ENCODE assay signal across 7 mouse cellular contexts in genomic region chr10:91167352-91167751, GRCm38 (mm10). TPM values are rescaled to one million over a fixed set of nuclear protein-coding genes. Genes with fewer than 3 reads are reported as not detected.
DNase-seq lines count a peak whose midpoint lies in the region; ATAC-seq lines count a peak whose summit lies in the region.

No protein-coding gene starts in this region.

- no peak overlapping the region for H3K27ac ChIP-seq in neural tube, embryonic 12.5 days
- H3K27ac ChIP-seq in forebrain, embryonic 13.5 days, result peak overlapping the region; percentile 48
- 0 out of 2 replicates have a peak overlapping the region, but pooled peaks have one; percentile 41 for H3K27ac ChIP-seq in limb, embryonic 12.5 days

- H3K9ac ChIP-seq in neural tube, embryonic 12.5 days, result no peak overlapping the region
- no peak overlapping the region for H3K9ac ChIP-seq in forebrain, embryonic 13.5 days
- no peak overlapping the region for H3K9ac ChIP-seq in limb, embryonic 12.5 days (replicated peaks)

- H3K4me3 ChIP-seq in neural tube, embryonic 12.5 days, result no peak overlapping the region
- H3K4me3 ChIP-seq in forebrain, embryonic 13.5 days, result peak overlapping the region; percentile 95
- H3K4me3 ChIP-seq in limb, embryonic 12.5 days (replicated peaks), result 0 out of 2 replicates have a peak overlapping the region, but pooled peaks have one; percentile 4

- H3K4me1 ChIP-seq in neural tube, embryonic 12.5 days, result peaks cover 27% of the 10 kb centered on the region
- H3K4me1 ChIP-seq in forebrain, embryonic 13.5 days, result peaks cover 44% of the 10 kb centered on the region
- H3K4me1 ChIP-seq in limb, embryonic 12.5 days (replicated peaks), result peaks cover 27% of the 10 kb centered on the region

- no peaks in the 10 kb centered on the region for H3K9me3 ChIP-seq in neural tube, embryonic 12.5 days
- H3K9me3 ChIP-seq in forebrain, embryonic 13.5 days (replicated peaks), result no peaks in the 10 kb centered on the region
- peaks cover 3% of the 10 kb centered on the region; the same call in 1 of the 2 replicates for H3K9me3 ChIP-seq in limb, embryonic 12.5 days

- H3K4me2 ChIP-seq in neural tube, embryonic 12.5 days (replicated peaks), result peak overlapping the region; percentile 74; the same call in 1 of the 2 replicates
- H3K4me2 ChIP-seq in forebrain, embryonic 13.5 days, result peak overlapping the region; percentile 76
- peak overlapping the region; percentile 66 for H3K4me2 ChIP-seq in limb, embryonic 12.5 days

- 65% methylated on average over 7 of the region's 7 CpGs for WGBS in neural tube, embryonic 12.5 days
- 56% methylated on average over 7 of the region's 7 CpGs for WGBS in forebrain, embryonic 13.5 days
- WGBS in limb, embryonic 12.5 days, result 84% methylated on average over 7 of the region's 7 CpGs

- H3K27me3 ChIP-seq in neural tube, embryonic 12.5 days (replicated peaks), result no peaks in the 10 kb centered on the region
- H3K27me3 ChIP-seq in forebrain, embryonic 13.5 days, result no peaks in the 10 kb centered on the region
- no peaks in the 10 kb centered on the region for H3K27me3 ChIP-seq in limb, embryonic 12.5 days

- DNase-seq in neural tube, embryonic 10.5 days (ENCODE audit: extremely low spot score, low spot score), result no peak
- no peak for DNase-seq in thymus, postnatal 10 days (ENCODE audit: low spot score in 2 of 2)
- no peak for DNase-seq in T-cell, adult 2 months (ENCODE audit: low spot score)
- no peak for DNase-seq in layer of hippocampus, adult 9-10 months (ENCODE audit: low spot score)

- no peak for ATAC-seq in neural tube, embryonic 12.5 days (ENCODE audit: low FRiP score, low read depth)
- ATAC-seq in forebrain, embryonic 13.5 days, result no peak
- no peak for ATAC-seq in limb, embryonic 12.5 days (ENCODE audit: insufficient number of reproducible peaks, insufficient read depth, low FRiP score, low TSS enrichment, low read depth)

- H3K36me3 ChIP-seq in neural tube, embryonic 12.5 days, result peaks cover 27% of the 10 kb centered on the region
- H3K36me3 ChIP-seq in forebrain, embryonic 13.5 days (ENCODE audit: poor library complexity, severe bottlenecking), result peaks cover 30% of the 10 kb centered on the region
- peaks cover 44% of the 10 kb centered on the region for H3K36me3 ChIP-seq in limb, embryonic 12.5 days

RNA-seq across cellular contexts. Expression of gene Tmpo, which starts 13.8 kb away (rescaled TPM):
- 269 and 292 TPM in 2 replicates for polyA plus RNA-seq in neural tube, embryonic 12.5 days (2016; fragmentation: Nextera tagmentation; extraction: Ambion mirVana)
- polyA plus RNA-seq in forebrain, embryonic 13.5 days (2015; fragmentation: Nextera tagmentation; extraction: Ambion mirVana), result 250 and 265 TPM in 2 replicates
- 436 and 444 TPM in 2 replicates for polyA plus RNA-seq in limb, embryonic 12.5 days (2016; fragmentation: Nextera tagmentation; extraction: Ambion mirVana)

RNA-seq across cellular contexts. Expression of gene Slc25a3, which starts 43.5 kb away (rescaled TPM):
- polyA plus RNA-seq in neural tube, embryonic 12.5 days (2016; fragmentation: Nextera tagmentation; extraction: Ambion mirVana), result 415 and 417 TPM in 2 replicates
- 439 and 465 TPM in 2 replicates for polyA plus RNA-seq in forebrain, embryonic 13.5 days (2015; fragmentation: Nextera tagmentation; extraction: Ambion mirVana)
- 393 and 402 TPM in 2 replicates for polyA plus RNA-seq in limb, embryonic 12.5 days (2016; fragmentation: Nextera tagmentation; extraction: Ambion mirVana)
